Mouse (Mus musculus) heart, postnatal 0 days (tissue): Measurements from ENCODE around the gene Evpl. TPM values are rescaled to one million over a fixed set of nuclear protein-coding genes. Genes with fewer than 3 reads are reported as not detected.

Source experiments
- ATAC-seq: fragments of 200-750 bp; cut with Nextera tagmentation; 2 replicates; pipeline ENCODE4 v1.8.0; 2017; ENCODE audit warnings: low read depth, moderate number of reproducible peaks, moderate library complexity; ENCODE audit not compliant: insufficient read depth
- DNase-seq: peaks from one replicate; pipeline ENCODE4 v3.0.0-alpha.2; 2016; ENCODE audit warnings: low spot score
- H3K27ac ChIP-seq: fragments of 300-500 bp; sonication (generic); 2 replicates; pipeline ENCODE4 v1.5.1; 2014; ENCODE audit warnings: low read depth, mild to moderate bottlenecking
- H3K27me3 ChIP-seq: fragments of 300-500 bp; sonication (generic); 2 replicates; pipeline ENCODE4 v1.6.1; 2014; ENCODE audit warnings: low read length, mixed read lengths; ENCODE audit not compliant: control insufficient read depth, insufficient read depth
- H3K36me3 ChIP-seq: fragments of 300-500 bp; sonication (generic); replicated peaks from 2 replicates; pipeline ENCODE4 v1.6.1; 2014; ENCODE audit warnings: low read length, mixed read lengths; ENCODE audit not compliant: control insufficient read depth, insufficient read depth
- H3K4me1 ChIP-seq: fragments of 300-500 bp; sonication (generic); 2 replicates; pipeline ENCODE4 v1.6.1; 2014; ENCODE audit warnings: antibody characterized with exemption; ENCODE audit not compliant: control insufficient read depth, insufficient read depth
- H3K4me2 ChIP-seq: fragments of 300-500 bp; sonication (generic); 2 replicates; pipeline ENCODE4 v1.6.1; 2014; ENCODE audit warnings: low read depth, mild to moderate bottlenecking, low read length, moderate library complexity
- H3K4me3 ChIP-seq: fragments of 300-500 bp; sonication (generic); 2 replicates; pipeline ENCODE4 v1.5.1; 2014; ENCODE audit warnings: low read depth, low read length
- H3K9ac ChIP-seq: fragments of 300-500 bp; sonication (generic); replicated peaks from 2 replicates; pipeline ENCODE4 v1.6.1; 2014; ENCODE audit warnings: low read depth, low read length, mixed read lengths
- H3K9me3 ChIP-seq: fragments of 300-500 bp; sonication (generic); replicated peaks from 2 replicates; pipeline ENCODE4 v1.6.1; 2016; ENCODE audit warnings: low read length; ENCODE audit not compliant: control insufficient read depth
- CTCF ChIP-seq: IDR thresholded peaks from 2 replicates; pipeline ENCODE4 v1.5.1; 2016; ENCODE audit warnings: antibody characterized with exemption, control low read depth, low read depth
- EP300 ChIP-seq: IDR thresholded peaks from 2 replicates; pipeline ENCODE4 v1.6.1; 2016; ENCODE audit warnings: antibody characterized with exemption, low read depth
- WGBS: fragments of 180-500 bp; shearing (Covaris S2); extraction: QIAGEN DNeasy Blood & Tissue Kit; methylation state at CpG from one replicate; pipeline ENCODE4 v1.1.7; 2014; 5-methylcytosine and 5-hydroxymethylcytosine counted together
- polyA plus RNA-seq: library from polyadenylated mRNA; unstranded; fragments of >200 nt; fragmentation: Nextera tagmentation; extraction: Ambion mirVana; gene quantifications from 2 replicates; pipeline ENCODE4 v1.2.1, GENCODE M21; 2015
- total RNA-seq: library from RNA; depleted of rRNA; stranded (reverse); fragments of >200 nt; gene quantifications from 2 replicates; pipeline ENCODE4 v1.2.3, GENCODE M21; 2014; ENCODE audit warnings: low replicate concordance

Gene Evpl
- total and polyA plus RNA-seq, 2 experiments from 2014 or later, result 0.45 to 3.4 TPM

DNA sequence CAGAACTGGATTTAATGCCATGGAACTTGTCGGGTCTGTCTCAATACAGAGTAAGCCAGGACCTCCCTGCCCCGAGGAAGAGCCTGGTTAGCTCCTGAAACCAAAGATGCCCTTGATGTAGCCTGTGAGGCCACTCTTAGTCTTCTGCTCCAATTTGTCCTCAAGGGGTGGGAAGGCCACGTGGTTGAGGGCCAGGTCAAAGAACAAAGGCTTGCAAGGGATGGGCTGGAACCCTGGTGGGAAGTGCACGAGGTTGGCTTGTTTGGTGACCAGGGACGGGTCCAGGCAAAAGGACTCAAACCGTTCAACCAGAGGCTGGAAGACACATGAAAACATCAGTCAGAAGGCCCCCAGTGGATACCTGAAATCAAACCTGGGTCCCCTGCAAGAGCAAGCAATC lies 7.7 kb upstream of the Evpl start:
- DNase-seq, result no peak
- H3K27ac ChIP-seq, result no peak overlapping the region
- no peak for ATAC-seq

DNA sequence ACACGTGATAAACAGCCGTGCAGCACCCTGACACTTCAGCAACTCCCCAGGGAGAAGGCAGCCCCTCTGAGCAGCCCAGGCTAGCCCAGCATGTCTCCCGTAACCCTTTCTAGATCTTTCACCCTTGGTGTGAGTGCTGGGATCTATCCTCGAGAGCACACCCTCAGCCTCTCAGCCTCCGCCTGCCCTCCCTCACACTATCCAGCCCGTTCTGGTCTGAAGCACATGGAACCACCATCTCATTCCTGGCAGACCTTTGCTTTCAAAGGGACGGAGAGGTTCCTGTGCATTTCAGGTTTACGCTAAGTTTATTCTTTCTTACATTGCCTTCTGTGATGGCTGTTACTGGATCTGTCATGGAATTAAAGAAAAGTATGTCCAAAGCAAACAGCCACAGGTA lies 6.7 kb upstream of the Evpl start:
- no peaks in the 10 kb centered on the region for H3K4me1 ChIP-seq
- H3K4me3 ChIP-seq, result no peak overlapping the region
- H3K27me3 ChIP-seq, result no peaks in the 10 kb centered on the region
- TF ChIP-seq EP300, result no peak
- TF ChIP-seq CTCF, result no peak
- no peak overlapping the region for H3K9ac ChIP-seq
- WGBS, result 71% methylated on average over 8 of the region's 8 CpGs
- no peak for DNase-seq
- no peaks in the 10 kb centered on the region for H3K9me3 ChIP-seq
- no peak for ATAC-seq
- H3K4me2 ChIP-seq, result no peak overlapping the region
- H3K36me3 ChIP-seq, result peaks cover 62% of the 10 kb centered on the region
- H3K27ac ChIP-seq, result no peak overlapping the region

More for the DNA sequence above, 7.7 kb upstream of the Evpl start:
- TF ChIP-seq CTCF, result no peak
- TF ChIP-seq EP300, result no peak
- Histone ChIP-seq H3K36me3 (peaks cover 73% of the 10 kb centered on the region), H3K4me1 (no peaks in the 10 kb centered on the region), H3K9ac (no peak overlapping the region), H3K4me2 (no peak overlapping the region), H3K9me3 (no peaks in the 10 kb centered on the region), H3K27me3 (no peaks in the 10 kb centered on the region), H3K4me3 (no peak overlapping the region)
- WGBS, result 82% methylated on average over 6 of the region's 6 CpGs

DNA sequence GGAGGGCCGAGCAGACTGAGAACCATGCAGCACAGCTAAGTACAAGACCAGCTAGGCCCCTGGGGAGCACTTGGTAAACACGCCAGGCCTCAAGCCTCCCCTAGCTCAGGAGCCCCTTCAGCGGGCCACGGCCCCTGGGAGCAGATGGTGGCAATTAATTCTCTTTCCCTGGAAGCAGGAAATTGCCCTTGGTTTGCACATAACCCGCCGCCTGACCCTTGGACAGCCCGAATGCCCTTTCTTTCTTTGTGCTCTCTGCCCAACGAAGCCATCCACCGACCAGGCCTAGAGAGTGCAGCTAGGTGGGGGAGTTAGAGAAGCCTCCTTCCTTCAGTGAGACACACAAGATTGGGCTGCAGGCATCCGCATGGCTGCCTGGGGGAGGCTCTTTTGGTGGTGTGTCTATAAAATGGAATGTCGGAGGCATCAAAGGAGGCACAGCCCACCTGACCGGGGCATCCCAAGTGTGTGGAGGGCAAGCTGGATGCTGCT lies 3.9 kb upstream of the Evpl start:
- Histone ChIP-seq H3K4me2 (no peak overlapping the region), H3K36me3 (peaks cover 34% of the 10 kb centered on the region), H3K27me3 (peaks cover 10% of the 10 kb centered on the region), H3K27ac (no peak overlapping the region), H3K4me3 (no peak overlapping the region), H3K4me1 (no peaks in the 10 kb centered on the region), H3K9me3 (no peaks in the 10 kb centered on the region), H3K9ac (no peak overlapping the region)
- WGBS, result 67% methylated on average over 12 of the region's 12 CpGs
- DNase-seq (no peak), ATAC-seq (no peak)
- no peak for TF ChIP-seq CTCF
- TF ChIP-seq EP300, result no peak

DNA sequence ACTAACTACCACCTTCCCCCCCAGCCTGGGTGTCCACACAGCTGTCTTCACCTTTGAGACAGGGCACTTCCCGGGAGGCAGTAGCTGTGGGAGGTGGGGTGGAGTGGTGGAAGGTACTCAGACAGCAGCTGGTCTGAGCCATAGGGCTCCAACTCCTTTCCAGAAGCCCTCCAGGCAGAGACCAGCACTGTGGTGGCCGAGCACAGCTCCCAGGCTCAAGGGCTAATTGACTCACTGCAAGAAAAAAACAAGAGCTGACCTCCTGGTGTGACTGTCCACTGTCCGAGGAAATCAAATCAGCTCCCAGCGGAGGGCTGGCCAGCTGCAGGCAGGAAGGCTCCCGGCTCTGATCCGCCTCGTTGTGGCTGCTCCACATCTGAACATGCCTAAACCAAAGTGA lies 1.9 kb upstream of the Evpl start:
- DNase-seq, result no peak
- ATAC-seq, result no peak
- Histone ChIP-seq H3K9me3 (no peaks in the 10 kb centered on the region), H3K27me3 (peaks cover 17% of the 10 kb centered on the region), H3K9ac (no peak overlapping the region), H3K4me2 (no peak overlapping the region), H3K4me1 (no peaks in the 10 kb centered on the region), H3K36me3 (peaks cover 14% of the 10 kb centered on the region), H3K27ac (no peak overlapping the region), H3K4me3 (no peak overlapping the region)
- TF ChIP-seq EP300 (no peak), CTCF (no peak)
- 29% methylated on average over 7 of the region's 7 CpGs for whole genome bisulfite sequencing

DNA sequence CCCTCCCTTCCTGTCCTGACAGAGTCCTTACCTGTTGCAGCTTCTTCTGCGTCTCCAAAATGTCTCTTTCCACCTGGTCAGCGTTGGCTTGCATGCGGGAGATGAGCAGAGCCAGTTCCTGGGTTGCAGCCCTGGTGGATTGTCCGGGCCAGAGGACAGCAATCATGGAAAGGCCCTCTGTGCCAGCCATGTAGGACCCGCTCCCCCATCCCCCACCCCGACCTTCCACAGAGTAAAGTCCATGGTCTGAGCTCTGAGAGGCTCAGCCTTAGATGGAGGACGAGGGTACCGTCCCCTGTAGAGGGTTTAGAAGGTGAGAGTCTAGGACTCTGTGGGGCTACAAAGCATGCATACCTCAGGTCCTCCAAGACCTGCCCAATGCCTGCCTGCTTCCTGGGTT lies 3.0 kb downstream of the Evpl start:
- TF ChIP-seq CTCF, result no peak
- no peak for TF ChIP-seq EP300
- Histone ChIP-seq H3K36me3 (no peaks in the 10 kb centered on the region), H3K4me2 (no peak overlapping the region), H3K4me3 (no peak overlapping the region), H3K9ac (no peak overlapping the region), H3K27ac (no peak overlapping the region), H3K27me3 (peaks cover 24% of the 10 kb centered on the region), H3K4me1 (no peaks in the 10 kb centered on the region), H3K9me3 (no peaks in the 10 kb centered on the region)
- DNase-seq (no peak), ATAC-seq (no peak)
- 80% methylated on average over 8 of the region's 8 CpGs for WGBS

DNA sequence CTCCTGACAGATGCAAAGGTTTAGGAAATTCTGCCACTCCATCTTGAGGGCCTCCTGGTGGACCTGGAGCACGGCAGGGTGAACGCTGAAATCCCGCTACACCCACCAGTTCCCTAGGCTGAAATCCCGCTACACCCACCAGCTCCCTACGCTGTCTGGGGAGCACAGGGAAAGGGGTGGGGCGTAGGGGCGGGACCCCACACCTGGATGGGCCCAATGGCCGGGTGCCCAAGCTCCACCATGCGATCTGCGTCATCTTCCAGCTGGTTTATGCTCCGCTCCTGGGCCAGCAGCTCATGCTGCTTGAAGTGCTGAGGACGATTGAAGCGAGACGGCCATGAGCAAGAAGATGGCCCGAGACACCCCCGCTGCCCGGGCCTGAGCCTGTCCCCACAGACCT lies 5.5 kb downstream of the Evpl start:
- no peak for DNase-seq
- Histone ChIP-seq H3K27me3 (peaks cover 18% of the 10 kb centered on the region), H3K27ac (no peak overlapping the region), H3K4me2 (peak overlapping the region; percentile 12; the same call in 1 of the 2 replicates), H3K36me3 (no peaks in the 10 kb centered on the region), H3K4me3 (no peak overlapping the region), H3K9ac (no peak overlapping the region), H3K9me3 (no peaks in the 10 kb centered on the region), H3K4me1 (no peaks in the 10 kb centered on the region)
- WGBS, result 24% methylated on average over 16 of the region's 17 CpGs
- ATAC-seq, result no peak
- TF ChIP-seq CTCF (no peak), EP300 (no peak)
